Mouse (Mus musculus) cortical plate, adult 2 months (tissue): ENCODE measurements at regions not wholly inside any gene's neighbourhood (a gene's known extent, or its start where the extent isn't known, plus 50 kb on each side); places are given as distances from the start of the nearest gene placed in this dataset.

Source experiments
- CTCF ChIP-seq: fragments of 200-500 bp; IDR thresholded peaks from 2 replicates; pipeline ENCODE4 v1.5.1; 2011; ENCODE audit warnings: mild to moderate bottlenecking, control low read depth, low read length; ENCODE audit not compliant: insufficient read depth; ENCODE audit errors: extremely low read depth
- POLR2A ChIP-seq: fragments of 200-500 bp; IDR thresholded peaks from 2 replicates; pipeline ENCODE4 v1.6.1; 2011; ENCODE audit warnings: mild to moderate bottlenecking, low read length, control low read depth; ENCODE audit not compliant: insufficient read depth; ENCODE audit errors: extremely low read depth

DNA sequence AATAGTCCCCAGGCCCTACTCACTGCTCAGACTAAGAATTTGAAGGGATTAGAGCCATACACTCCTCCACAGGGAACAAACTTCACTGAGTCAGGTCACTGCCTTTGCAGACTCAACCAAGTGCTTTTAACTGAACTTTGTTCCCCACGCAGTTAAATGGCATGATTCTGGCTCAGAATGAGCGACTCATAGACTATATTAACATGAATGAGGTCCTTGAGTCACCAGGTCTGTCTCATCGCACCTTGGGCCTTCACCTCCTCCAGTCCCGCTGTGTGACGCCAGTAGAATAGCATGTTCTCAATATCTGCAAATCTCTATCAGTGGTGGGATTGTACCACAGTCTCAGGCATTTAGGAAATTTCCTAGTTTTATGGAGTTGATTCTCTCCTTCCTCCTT is 153.1 kb downstream of the Pmp22 start:
- no peak for TF ChIP-seq CTCF
- no peak for TF ChIP-seq POLR2A
